Mouse (Mus musculus): ENCODE measurements around the gene Tnfrsf13b.
A peak's percentile ranks its signal among the peaks of the same experiment; 100 is the strongest.
"Not testable (repeated sequence)": the region's sequence is repeated elsewhere in the genome, so short reads cannot be mapped to it uniquely, and the experiment has no call there.

The Tnfrsf13b gene

GRCm38 (mm10) chr11:61170184-61170583 lies 43.6 kb downstream of the Tnfrsf13b start:
- no peak for DNase-seq (ENCODE audit: low spot score in 2 of 2)

- not testable (repeated sequence) for DNase-seq (ENCODE audit: low spot score in 2 of 2)
These were observed 46.9 kb downstream of the Tnfrsf13b start for GRCm38 (mm10) chr11:61173477-61173876.

- no peak for DNase-seq (ENCODE audit: low spot score in 2 of 2)
These were observed 47.8 kb downstream of the Tnfrsf13b start for GRCm38 (mm10) chr11:61174291-61174820.

GRCm38 (mm10) chr11:61174821-61175658 lies 48.5 kb downstream of the Tnfrsf13b start, which contains the start of gene Usp22:
Usp22 (minus strand) TSS chr11:61175055.
- peak; percentile 100 for DNase-seq (ENCODE audit: low spot score in 2 of 2)

GRCm38 (mm10) chr11:61175778-61176177 lies 49.2 kb downstream of the Tnfrsf13b start:
- DNase-seq (ENCODE audit: low spot score in 2 of 2), result no peak

- no peak for DNase-seq (ENCODE audit: low spot score in 2 of 2)
These were observed 49.8 kb downstream of the Tnfrsf13b start for GRCm38 (mm10) chr11:61176321-61176720.

- DNase-seq (ENCODE audit: low spot score in 2 of 2), result no peak
These were observed 53.8 kb downstream of the Tnfrsf13b start for GRCm38 (mm10) chr11:61180361-61180760.

- no peak for DNase-seq (ENCODE audit: low spot score in 2 of 2)
These were observed 55.1 kb downstream of the Tnfrsf13b start for GRCm38 (mm10) chr11:61181624-61182023.

GRCm38 (mm10) chr11:61183820-61184219 lies 57.3 kb downstream of the Tnfrsf13b start:
- no peak for DNase-seq (ENCODE audit: low spot score in 2 of 2)

- DNase-seq (ENCODE audit: low spot score in 2 of 2), result no peak
These were observed 64.2 kb downstream of the Tnfrsf13b start for GRCm38 (mm10) chr11:61190776-61191175.

GRCm38 (mm10) chr11:61192123-61192522 lies 65.6 kb downstream of the Tnfrsf13b start:
- DNase-seq (ENCODE audit: low spot score in 2 of 2), result not testable (repeated sequence)

- no peak for DNase-seq (ENCODE audit: low spot score in 2 of 2)
These were observed 66.2 kb downstream of the Tnfrsf13b start for GRCm38 (mm10) chr11:61192779-61193178.

- peak; percentile 56 to 78 for DNase-seq (ENCODE audit: low spot score in 2 of 2)
These were observed 66.8 kb downstream of the Tnfrsf13b start for GRCm38 (mm10) chr11:61193392-61193791.

- no peak for DNase-seq (ENCODE audit: low spot score in 2 of 2)
These were observed 70.2 kb downstream of the Tnfrsf13b start for GRCm38 (mm10) chr11:61196616-61197353.

- DNase-seq (ENCODE audit: low spot score in 2 of 2), result no peak
These were observed 71.4 kb downstream of the Tnfrsf13b start for GRCm38 (mm10) chr11:61197935-61198334.

Measured in heart, adult 9 months (tissue).